Mouse (Mus musculus) subcutaneous adipose tissue, adult 2 months (tissue): ENCODE measurements around the gene Bloc1s2. TPM values are rescaled to one million over a fixed set of nuclear protein-coding genes. Genes with fewer than 3 reads are reported as not detected.

Experiments used
- polyA plus RNA-seq: library from polyadenylated mRNA; depleted of rRNA; stranded (reverse); fragments of >200 nt; gene quantifications from 2 replicates; pipeline ENCODE4 v1.2.3, GENCODE M21; 2012; ENCODE audit warnings: low replicate concordance; rRNA removed

Bloc1s2 gene
- 13.2 and 24.5 TPM in 2 replicates for polyA plus RNA-seq

GRCm38 (mm10) chr19:44145702-44146567, at the start of gene Bloc1s2:
Gene Bloc1s2 (minus strand): TSS chr19:44146446.

GRCm38 (mm10) chr19:44192342-44192741, 46.1 kb upstream of the Bloc1s2 start, which contains the start of gene Pkd2l1:
Gene Pkd2l1 (minus strand): TSS chr19:44192442.

DNA sequence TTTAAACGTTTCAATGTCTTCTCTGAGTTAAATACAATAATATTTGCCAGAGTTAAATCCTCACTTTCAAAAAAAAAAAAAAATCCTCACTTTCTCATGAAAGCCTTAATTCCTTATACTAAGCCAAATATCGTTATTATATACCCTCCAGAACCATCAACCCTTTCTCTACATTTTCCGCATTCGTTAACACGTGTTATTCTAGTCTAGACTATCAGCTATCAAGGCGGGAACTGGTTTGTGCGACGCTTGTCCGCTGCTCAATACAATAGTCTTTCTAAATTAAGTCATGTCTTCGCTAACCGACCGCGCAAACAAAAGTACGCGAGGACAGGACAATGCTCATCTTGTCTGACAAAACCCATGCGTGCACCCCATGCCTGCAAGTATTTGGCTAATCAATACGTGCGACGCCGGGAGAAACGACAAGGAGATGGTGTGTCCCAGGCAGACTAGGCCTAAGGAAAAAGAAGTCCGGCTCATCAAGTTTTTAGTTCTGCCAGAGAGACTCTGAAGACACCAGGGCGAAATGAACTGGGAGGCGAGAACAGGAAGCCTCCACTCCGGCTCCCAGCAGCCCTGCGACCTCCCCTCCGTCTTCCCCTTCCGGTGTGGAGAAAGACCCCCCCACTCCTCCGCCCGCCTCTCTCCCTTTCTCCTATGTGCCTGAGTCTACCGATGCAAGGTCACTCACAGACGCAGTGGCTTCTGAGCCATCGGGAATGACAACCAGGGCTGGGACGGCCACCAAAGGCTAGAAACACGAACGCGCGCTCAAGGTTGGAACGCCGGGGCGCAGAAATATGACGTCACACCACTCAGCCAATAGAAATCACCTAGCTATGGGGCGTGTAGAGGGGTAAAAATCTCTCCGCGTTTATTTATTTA, 10.9 kb downstream of the Bloc1s2 start, which contains the start of gene Cwf19l1:
TSS of gene Cwf19l1 (minus strand) at position 805 of the 888 bp plus-strand sequence.

GRCm38 (mm10) chr19:44106831-44107660, 39.2 kb downstream of the Bloc1s2 start, which contains the start of gene Chuk:
Gene Chuk (minus strand): TSS chr19:44107480.

Other genes starting within 250 kb of the Bloc1s2 start
- gene Dnmbp, start 206.3 kb downstream of the Bloc1s2 start, polyA plus RNA-seq, result 15.3 and 34.4 TPM in 2 replicates
- 0.06 and 0.73 TPM in 2 replicates for gene Cpn1, start 159.9 kb downstream of the Bloc1s2 start, polyA plus RNA-seq
- 0.42 and 0.80 TPM in 2 replicates for gene Cyp2c23, start 117.2 kb downstream of the Bloc1s2 start, polyA plus RNA-seq
- gene Erlin1, start 76.7 kb downstream of the Bloc1s2 start, polyA plus RNA-seq, result 12.0 and 13.8 TPM in 2 replicates
- 17.4 and 20.3 TPM in 2 replicates for gene Chuk, start 39.0 kb downstream of the Bloc1s2 start, polyA plus RNA-seq
- gene Cwf19l1, start 10.6 kb downstream of the Bloc1s2 start, polyA plus RNA-seq, result 9.1 and 11.1 TPM in 2 replicates
- gene Pkd2l1, start 46.0 kb upstream of the Bloc1s2 start, polyA plus RNA-seq, result 0.04 and 0.14 TPM in 2 replicates
- gene Scd3, start 56.8 kb upstream of the Bloc1s2 start, polyA plus RNA-seq, result 0.27 and 0.32 TPM in 2 replicates
- 301 and 417 TPM in 2 replicates for gene Scd2, start 147.2 kb upstream of the Bloc1s2 start, polyA plus RNA-seq
- 0.24 and 0.55 TPM in 2 replicates for gene Scd4, start 186.6 kb upstream of the Bloc1s2 start, polyA plus RNA-seq